ENCODE assay signal across 11 mouse cellular contexts in the genomic region with DNA sequence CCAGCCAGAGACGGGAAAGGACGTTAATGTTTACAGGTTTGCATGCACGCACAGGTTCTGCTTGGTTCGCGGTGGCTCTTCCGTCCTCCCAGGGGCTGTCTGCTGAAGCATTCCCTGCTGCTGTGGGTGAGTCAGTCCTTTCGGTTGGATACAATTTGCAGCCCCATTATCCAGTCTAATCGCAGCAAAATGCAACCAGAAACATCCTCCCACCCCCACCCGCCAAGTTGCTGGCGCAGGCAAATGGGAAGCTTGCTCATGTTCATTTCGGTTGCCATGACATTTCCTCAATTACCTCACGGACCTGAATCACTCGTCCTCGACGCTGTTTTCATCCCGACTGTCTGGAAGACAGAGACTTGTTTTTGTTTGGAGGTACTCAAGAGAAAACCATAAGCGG.
DNase-seq lines count a peak whose midpoint lies in the region; ATAC-seq lines count a peak whose summit lies in the region.
"Had no signal": no experiment of that assay in that cellular context is flagged by ENCODE, and none has a peak within 500 bp of the region (broad histone marks: within the 10 kb centered on the region; RNA-seq: fewer than 3 reads in every experiment).

No protein-coding gene starts in this region.

- H3K4me3 ChIP-seq in hindbrain, embryonic 12.5 days: no peak overlapping the region
- no peak overlapping the region for H3K4me3 ChIP-seq in midbrain, embryonic 11.5 days (ENCODE audit: low read depth, low read length)
- H3K4me3 ChIP-seq in stomach, embryonic 16.5 days (replicated peaks; ENCODE audit: low read length): no peak overlapping the region

- 0 out of 2 replicates have a peak overlapping the region, but pooled peaks have one; percentile 3 for H3K4me2 ChIP-seq in hindbrain, embryonic 12.5 days (replicated peaks)
- H3K4me2 ChIP-seq in midbrain, embryonic 11.5 days: no peak overlapping the region
- H3K4me2 ChIP-seq in stomach, embryonic 16.5 days (ENCODE audit: low read depth, low read length): no peak overlapping the region
- H3K4me2 ChIP-seq: heart, embryonic 11.5 days had no signal

- no peaks in the 10 kb centered on the region for H3K36me3 ChIP-seq in hindbrain, embryonic 12.5 days
- H3K36me3 ChIP-seq in midbrain, embryonic 11.5 days (ENCODE audit: control insufficient read depth, insufficient read depth, low read length): no peaks in the 10 kb centered on the region
- no peaks in the 10 kb centered on the region for H3K36me3 ChIP-seq in stomach, embryonic 16.5 days (ENCODE audit: control insufficient read depth, insufficient read depth, low read length)

- peak overlapping the region; percentile 76 for H3K27ac ChIP-seq in hindbrain, embryonic 12.5 days
- no peak overlapping the region for H3K27ac ChIP-seq in midbrain, embryonic 11.5 days (ENCODE audit: low read depth, low read length)
- H3K27ac ChIP-seq in stomach, embryonic 16.5 days (ENCODE audit: low read length): peak overlapping the region; percentile 60; the same call in 1 of the 2 replicates

- intact Hi-C loops in left cerebral cortex, postnatal 10 days (cut with DNase I): loop anchor here (10.0 kb wide), 1 partner anchor 443 kb away; no protein-coding TSS in a partner anchor
- intact Hi-C loops in gastrocnemius, postnatal 36 days (cut with DNase I): no loop called here

- ATAC-seq in hindbrain, embryonic 12.5 days (ENCODE audit: low FRiP score): peak; percentile 59
- peak; percentile 14; the same call in 1 of the 2 replicates for ATAC-seq in midbrain, embryonic 11.5 days (ENCODE audit: low FRiP score)
- ATAC-seq in stomach, embryonic 16.5 days (ENCODE audit: insufficient read depth, low FRiP score): no peak
- ATAC-seq: liver, postnatal 0 days had no signal

- no peaks in the 10 kb centered on the region for H3K9me3 ChIP-seq in hindbrain, embryonic 12.5 days (replicated peaks)
- no peaks in the 10 kb centered on the region for H3K9me3 ChIP-seq in midbrain, embryonic 11.5 days (ENCODE audit: control insufficient read depth, low read length)
- H3K9me3 ChIP-seq in stomach, embryonic 16.5 days (replicated peaks; ENCODE audit: control insufficient read depth, low read length): no peaks in the 10 kb centered on the region

- no peaks in the 10 kb centered on the region for H3K27me3 ChIP-seq in hindbrain, embryonic 12.5 days
- no peaks in the 10 kb centered on the region for H3K27me3 ChIP-seq in midbrain, embryonic 11.5 days (ENCODE audit: control insufficient read depth, insufficient read depth, low read length)
- H3K27me3 ChIP-seq in stomach, embryonic 16.5 days (ENCODE audit: control insufficient read depth, insufficient read depth, low read length): no peaks in the 10 kb centered on the region

- no peak overlapping the region for H3K9ac ChIP-seq in hindbrain, embryonic 12.5 days
- no peak overlapping the region for H3K9ac ChIP-seq in midbrain, embryonic 11.5 days (ENCODE audit: low read length)
- no peak overlapping the region for H3K9ac ChIP-seq in stomach, embryonic 16.5 days (ENCODE audit: low read length)
- H3K9ac ChIP-seq: liver, postnatal 0 days had no signal

- whole genome bisulfite sequencing in hindbrain, embryonic 12.5 days: 64% methylated on average over 17 of the region's 17 CpGs
- WGBS in midbrain, embryonic 11.5 days: 68% methylated on average over 17 of the region's 17 CpGs
- WGBS in stomach, embryonic 16.5 days: 81% methylated on average over 17 of the region's 17 CpGs

- peak; percentile 31 for DNase-seq in left cerebral cortex, adult 11 months (ENCODE audit: low spot score)
- DNase-seq in left cerebral cortex, postnatal 10 days (ENCODE audit: extremely low spot score in 1 of 2, low spot score in 2 of 2): no peak
- peak; percentile 86 for DNase-seq in midbrain, embryonic 11.5 days (ENCODE audit: low spot score, missing footprints)
- DNase-seq in gastrocnemius, postnatal 36 days: no peak
- no peak for DNase-seq in ovary, postnatal 36 days (ENCODE audit: low spot score)
- no peak for DNase-seq in T-cell, adult 2 months (ENCODE audit: low spot score)
- DNase-seq: kidney, postnatal 14 days; liver, postnatal 0 days had no signal

- H3K4me1 ChIP-seq in hindbrain, embryonic 12.5 days: peaks cover 18% of the 10 kb centered on the region
- peaks cover 8% of the 10 kb centered on the region; the same call in 1 of the 2 replicates for H3K4me1 ChIP-seq in midbrain, embryonic 11.5 days (ENCODE audit: control insufficient read depth, insufficient read depth, low read length)
- no peaks in the 10 kb centered on the region for H3K4me1 ChIP-seq in stomach, embryonic 16.5 days (ENCODE audit: control insufficient read depth, insufficient read depth, low read length)

Comparison
In these comparisons a context has a peak if more than half of its experiments do, and no peak if none do; other contexts are left out.
1. DNase-seq: peak in left cerebral cortex, adult 11 months (single experiment) and midbrain, embryonic 11.5 days (single experiment); none in left cerebral cortex, postnatal 10 days (0 of 2), gastrocnemius, postnatal 36 days (0 of 2), ovary, postnatal 36 days (single experiment) and T-cell, adult 2 months (single experiment).